Mouse (Mus musculus) ovary, adult 2 months (tissue): ENCODE results near the gene Eif5. TPM values are rescaled to one million over a fixed set of nuclear protein-coding genes. Genes with fewer than 3 reads are reported as not detected.

Source experiments
- polyA plus RNA-seq: library from polyadenylated mRNA; depleted of rRNA; stranded (reverse); fragments of >200 nt; gene quantifications from 2 replicates; pipeline ENCODE4 v1.2.3, GENCODE M21; 2012; rRNA removed

Eif5 gene
- 68.4 and 144 TPM in 2 replicates for polyA plus RNA-seq

DNA sequence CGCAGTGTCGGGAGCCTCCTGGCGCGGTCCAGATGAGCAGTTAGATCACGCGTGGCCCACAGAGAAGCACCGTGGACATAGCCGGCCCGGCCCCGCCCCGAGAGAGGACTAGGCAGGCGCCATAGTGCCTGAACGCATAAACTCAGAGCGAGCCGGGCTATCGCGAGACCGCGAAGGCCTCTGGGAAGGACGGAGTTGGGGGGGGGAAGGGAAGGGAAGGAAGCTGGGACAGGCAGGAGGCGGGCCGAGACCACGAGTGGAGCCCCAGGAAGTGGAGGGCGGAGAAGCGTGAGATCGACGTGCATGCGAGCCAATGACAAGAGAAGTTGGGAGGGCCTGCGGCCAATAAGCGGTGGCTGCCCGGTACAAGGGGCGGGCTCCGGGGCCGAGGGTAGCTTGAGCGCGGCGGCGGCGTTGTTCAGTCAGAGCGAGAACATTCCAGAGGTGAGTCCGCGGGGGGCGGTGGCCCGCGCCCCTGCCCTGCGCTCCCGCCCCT, at the start of gene Eif5:
Gene Eif5 (plus strand): TSS at position 221 of the 496 bp plus-strand sequence.

DNA sequence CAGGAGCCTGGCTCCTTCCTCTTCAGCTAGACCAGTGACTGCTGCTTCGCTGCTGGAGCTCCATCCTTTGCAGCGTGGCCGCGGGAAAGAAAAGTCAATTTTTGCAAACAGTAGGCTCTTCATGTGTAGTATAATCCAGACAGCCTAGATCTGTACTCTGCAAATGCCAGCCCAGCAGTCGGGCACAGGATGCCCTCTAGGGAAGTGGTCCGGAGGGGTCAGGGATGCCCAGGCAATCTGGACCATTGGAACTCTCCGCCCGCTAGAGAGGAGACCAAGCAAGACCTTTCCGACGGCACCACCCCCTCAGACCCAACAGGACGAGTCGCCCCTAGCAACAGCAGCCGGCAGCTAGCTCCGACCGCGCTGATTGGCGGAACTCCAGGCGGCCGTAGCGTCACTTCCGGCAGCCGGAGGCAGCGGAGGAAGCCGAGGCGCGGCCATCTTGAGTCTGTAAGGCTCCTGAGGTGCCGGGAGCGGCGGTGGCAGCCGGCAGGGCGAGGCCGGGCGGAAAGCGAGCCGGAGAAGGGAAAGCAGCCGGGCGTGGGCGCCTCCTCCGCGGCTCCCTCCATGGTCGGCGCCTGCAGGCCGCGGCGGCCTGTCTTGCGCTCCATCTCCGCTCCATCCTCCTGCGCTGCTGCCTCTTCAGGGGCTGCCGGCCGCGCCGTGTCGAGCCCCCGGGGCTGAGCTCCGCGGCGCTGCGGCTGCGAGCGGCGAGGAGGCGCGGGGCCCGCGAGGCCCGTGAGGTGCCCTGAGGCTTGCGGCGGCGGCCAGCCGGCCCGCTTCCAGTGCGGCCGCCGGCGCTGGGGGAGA, 36.5 kb downstream of the Eif5 start, which contains the start of gene Mark3:
Gene Mark3 (plus strand): TSS at position 450 of the 813 bp plus-strand sequence.

Other genes starting within 250 kb of the Eif5 start
- 408 and 436 TPM in 2 replicates for gene Cdc42bpb, start 160.3 kb upstream of the Eif5 start, polyA plus RNA-seq
- gene Lbhd2, start 131.2 kb upstream of the Eif5 start, polyA plus RNA-seq: 0.73 and 0.99 TPM in 2 replicates
- gene Exoc3l4, start 121.0 kb upstream of the Eif5 start, polyA plus RNA-seq: 38.1 and 39.5 TPM in 2 replicates
- gene Tnfaip2, start 95.5 kb upstream of the Eif5 start, polyA plus RNA-seq: 31.6 and 33.1 TPM in 2 replicates
- 17.8 and 26.1 TPM in 2 replicates for gene Gm266, start 52.2 kb upstream of the Eif5 start, polyA plus RNA-seq
- 37.1 and 48.7 TPM in 2 replicates for gene Mark3, start 36.5 kb downstream of the Eif5 start, polyA plus RNA-seq
- gene Ckb, start 134.3 kb downstream of the Eif5 start, polyA plus RNA-seq: 1,083 and 1,365 TPM in 2 replicates
- gene Trmt61a, start 140.1 kb downstream of the Eif5 start, polyA plus RNA-seq: 85.7 and 90.1 TPM in 2 replicates
- 17.5 and 20.0 TPM in 2 replicates for gene Bag5, start 175.2 kb downstream of the Eif5 start, polyA plus RNA-seq
- gene Apopt1, start 175.2 kb downstream of the Eif5 start, polyA plus RNA-seq: 30.4 and 52.7 TPM in 2 replicates
- 96.8 and 108 TPM in 2 replicates for gene Klc1, start 220.8 kb downstream of the Eif5 start, polyA plus RNA-seq